Mouse (Mus musculus) v-Abl transformed pro-B cells (cell line): ENCODE measurements around the gene Matn4.

ENCODE experiments used
- in situ Hi-C, 2 experiments: fragments of 400-800 bp; cut with MboI; formaldehyde crosslinking; loops; one replicate each; pipeline ENCODE4 v1.15.1; 2025; ENCODE audit not compliant: unreplicated experiment in 2 of 2

Matn4 gene

GRCm38 (mm10) chr2:164405060-164405459 is at the start of gene Matn4:
Gene Matn4 (minus strand): TSS chr2:164405160.
- in situ Hi-C loops, result no loop called here

GRCm38 (mm10) chr2:164453887-164454500 is 49.0 kb upstream of the Matn4 start:
- in situ Hi-C loops, result no loop called here

- in situ Hi-C loops, result no loop called here
Measured at GRCm38 (mm10) chr2:164453047-164453757, 48.2 kb upstream of the Matn4 start.

- in situ Hi-C loops, result no loop called here
Measured at GRCm38 (mm10) chr2:164452000-164452676, 47.2 kb upstream of the Matn4 start.

GRCm38 (mm10) chr2:164449341-164450042 is 44.5 kb upstream of the Matn4 start:
- in situ Hi-C loops, result no loop called here

- in situ Hi-C loops, result no loop called here
Measured at GRCm38 (mm10) chr2:164448921-164449320, 44.0 kb upstream of the Matn4 start.

- in situ Hi-C loops, result no loop called here
Measured at GRCm38 (mm10) chr2:164448140-164448539, 43.2 kb upstream of the Matn4 start.

GRCm38 (mm10) chr2:164446086-164446469 is 41.1 kb upstream of the Matn4 start:
- in situ Hi-C loops, result no loop called here

GRCm38 (mm10) chr2:164445399-164446085 is 40.6 kb upstream of the Matn4 start:
- in situ Hi-C loops, result no loop called here

- in situ Hi-C loops, result no loop called here
Measured at GRCm38 (mm10) chr2:164444701-164445100, 39.7 kb upstream of the Matn4 start.

GRCm38 (mm10) chr2:164443460-164444000 is 38.6 kb upstream of the Matn4 start, which contains the start of gene Sdc4:
Gene Sdc4 (minus strand): TSS chr2:164443887.
- in situ Hi-C loops, result no loop called here

- in situ Hi-C loops, result no loop called here
Measured at GRCm38 (mm10) chr2:164443051-164443437, 38.1 kb upstream of the Matn4 start.

GRCm38 (mm10) chr2:164442315-164443050 is 37.5 kb upstream of the Matn4 start:
- in situ Hi-C loops, result no loop called here

- in situ Hi-C loops, result no loop called here
Measured at GRCm38 (mm10) chr2:164441731-164442130, 36.8 kb upstream of the Matn4 start.

GRCm38 (mm10) chr2:164441155-164441554 is 36.2 kb upstream of the Matn4 start:
- in situ Hi-C loops, result no loop called here

- in situ Hi-C loops, result no loop called here
Measured at GRCm38 (mm10) chr2:164440314-164440713, 35.4 kb upstream of the Matn4 start.

- in situ Hi-C loops, result no loop called here
Measured at GRCm38 (mm10) chr2:164439001-164439421, 34.1 kb upstream of the Matn4 start.

- in situ Hi-C loops, result no loop called here
Measured at GRCm38 (mm10) chr2:164438257-164438656, 33.3 kb upstream of the Matn4 start.

- in situ Hi-C loops, result no loop called here
Measured at GRCm38 (mm10) chr2:164437710-164438109, 32.8 kb upstream of the Matn4 start.

- in situ Hi-C loops, result no loop called here
Measured at GRCm38 (mm10) chr2:164436961-164437360, 32.0 kb upstream of the Matn4 start.
